Mouse (Mus musculus) C2C12 (cell line): ENCODE data around the gene Rfpl4. TPM values are rescaled to one million over a fixed set of nuclear protein-coding genes. Genes with fewer than 3 reads are reported as not detected.

Source experiments
- H3K27me3 ChIP-seq: one replicate; pipeline ENCODE4 v1.6.1; 2011; ENCODE audit not compliant: control insufficient read depth, insufficient read depth, insufficient read length
- H3K36me3 ChIP-seq: one replicate; pipeline ENCODE4 v1.6.1; 2011; ENCODE audit not compliant: control insufficient read depth, insufficient read depth
- H3K4me3 ChIP-seq: one replicate; pipeline ENCODE4 v1.5.1; 2011; ENCODE audit warnings: mild to moderate bottlenecking, control low read depth; ENCODE audit not compliant: poor library complexity, insufficient read depth, severe bottlenecking
- H3K79me2 ChIP-seq: one replicate; pipeline ENCODE4 v1.6.1; 2011; ENCODE audit not compliant: control insufficient read depth, insufficient read depth
- H3K79me3 ChIP-seq: one replicate; pipeline ENCODE4 v1.6.1; 2011; ENCODE audit warnings: low read depth, control low read depth
- H3ac ChIP-seq: one replicate; pipeline ENCODE3; 2011; ENCODE audit warnings: low read depth; ENCODE audit not compliant: control insufficient read depth, insufficient read length
- CEBPB ChIP-seq: IDR thresholded peaks from one replicate; pipeline ENCODE4 v1.6.1; 2011; ENCODE audit warnings: low read depth, mild to moderate bottlenecking, control low read depth, moderate library complexity
- CTCF ChIP-seq: IDR thresholded peaks from one replicate; pipeline ENCODE4 v1.5.1; 2011; ENCODE audit not compliant: control insufficient read depth, insufficient read depth, insufficient read length
- FOSL1 ChIP-seq: IDR thresholded peaks from one replicate; pipeline ENCODE4 v1.8.0; 2011; ENCODE audit warnings: mild to moderate bottlenecking, low read length; ENCODE audit not compliant: poor library complexity, insufficient read depth, severe bottlenecking
- MAX ChIP-seq: IDR thresholded peaks from one replicate; pipeline ENCODE4 v1.6.1; 2011; ENCODE audit warnings: mild to moderate bottlenecking, control low read depth
- MYOD1 ChIP-seq: IDR thresholded peaks from one replicate; pipeline ENCODE4 v1.6.1; 2011; ENCODE audit warnings: low read depth; ENCODE audit not compliant: control insufficient read depth, insufficient read length
- MYOG ChIP-seq: IDR thresholded peaks from one replicate; pipeline ENCODE4 v1.6.1; 2011; ENCODE audit not compliant: control insufficient read depth, insufficient read length; ENCODE audit errors: extremely low read depth
- USF1 ChIP-seq: IDR thresholded peaks from one replicate; pipeline ENCODE4 v1.6.1; 2011; ENCODE audit warnings: low read depth, mild to moderate bottlenecking, control low read depth, moderate library complexity
- microRNA-seq: library from miRNA; unstranded; fragments of <30 nt; microRNA quantifications from one replicate; pipeline ENCODE4, GENCODE M21; 2019; ENCODE audit warnings: borderline microRNAs expressed
- polyA plus RNA-seq: library from polyadenylated mRNA; unstranded; fragments of >200 nt; fragmentation: generic; extraction: Trizol; gene quantifications from one replicate; pipeline ENCODE4 v1.2.1, GENCODE M21; 2012; ENCODE audit warnings: missing spikeins

Rfpl4 gene
- polyA plus RNA-seq, 1 experiment = not detected

DNA sequence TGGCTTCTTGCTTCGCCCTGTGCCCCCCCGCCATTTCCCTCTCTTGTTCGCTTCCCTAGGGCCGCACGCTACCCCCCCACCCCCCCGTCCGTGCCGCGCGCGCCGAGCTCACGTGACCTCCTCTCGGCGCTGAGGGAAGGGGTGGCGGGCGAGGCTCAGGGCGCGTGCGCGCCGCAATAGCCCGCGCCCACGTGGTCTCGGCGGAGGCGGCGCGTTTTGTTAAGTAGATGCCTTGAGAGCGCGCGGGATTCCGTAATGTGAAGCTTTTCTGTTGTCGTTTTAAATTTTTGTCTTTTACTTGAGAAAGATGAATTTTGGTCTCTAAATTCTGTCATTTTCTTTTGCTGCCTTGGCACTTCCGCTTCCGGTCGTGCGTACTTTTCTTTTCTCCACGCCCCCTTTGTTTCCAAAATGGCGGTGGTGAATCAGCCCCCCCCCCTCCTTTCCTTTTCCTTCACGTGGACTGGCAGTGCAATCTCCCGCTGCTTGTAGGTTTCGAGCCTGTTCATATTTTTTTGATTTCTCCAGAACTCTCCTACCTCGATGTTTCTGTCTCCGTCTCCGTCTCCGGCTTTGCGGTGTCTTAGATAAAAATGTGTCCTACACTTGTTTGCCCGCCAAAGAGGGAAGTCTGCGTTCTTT is 54.3 kb downstream of the Rfpl4 start:
- TF ChIP-seq FOSL1 = no peak
- TF ChIP-seq MAX = no peak
- no peak for TF ChIP-seq CTCF
- TF ChIP-seq MYOD1 = no peak
- peak; percentile 84 for TF ChIP-seq USF1
- H3ac ChIP-seq = peak overlapping the region; percentile 86

DNA sequence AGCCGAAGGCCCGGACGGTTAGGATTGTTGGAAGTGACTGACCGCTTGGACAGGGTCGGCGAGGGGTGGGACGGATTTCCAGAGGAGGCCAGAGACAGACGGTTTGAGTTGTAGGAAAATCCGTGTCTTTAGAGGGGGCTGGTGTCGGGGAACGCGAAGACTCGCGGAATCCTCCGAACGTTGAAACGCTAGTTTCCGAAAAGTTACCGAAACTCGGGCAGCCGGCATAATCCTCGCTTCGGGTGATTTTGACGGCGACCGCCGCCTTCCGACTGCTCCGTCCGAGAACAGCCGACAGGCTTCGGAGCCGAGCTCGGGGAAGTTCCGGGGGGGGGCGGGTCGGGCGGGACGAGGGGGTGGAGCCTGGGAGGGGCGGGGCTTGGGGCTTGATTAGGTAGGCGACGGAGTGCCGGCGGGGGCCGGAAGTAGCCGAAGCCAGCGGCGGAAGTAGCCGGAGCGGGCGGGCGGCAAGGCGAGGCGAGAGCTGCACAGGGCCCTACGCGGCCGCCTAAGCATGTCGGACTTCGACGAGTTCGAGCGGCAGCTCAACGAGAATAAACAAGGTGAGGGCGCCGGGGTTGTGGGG is 54.9 kb downstream of the Rfpl4 start, which contains the start of gene U2af2:
U2af2 (plus strand) TSS at position 370 of the 586 bp plus-strand sequence.
- Histone ChIP-seq H3K4me3 (peak within 1 kb of the TSS; percentile 75), H3ac (peak within 1 kb of the TSS; percentile 93), H3K79me3 (peaks cover 41% of the 10 kb centered on the region), H3K27me3 (peaks cover 3% of the 10 kb centered on the region), H3K36me3 (peaks cover 22% of the 10 kb centered on the region), H3K79me2 (peaks cover 46% of the 10 kb centered on the region)
- TF ChIP-seq CEBPB (no peak), MYOD1 (no peak), MAX (no peak), CTCF (no peak), MYOG (no peak), USF1 (no peak), FOSL1 (no peak)

More for the DNA sequence above, 54.3 kb downstream of the Rfpl4 start:
- Histone ChIP-seq H3K4me3 (peak overlapping the region; percentile 75), H3K79me3 (peaks cover 47% of the 10 kb centered on the region), H3K79me2 (peaks cover 52% of the 10 kb centered on the region), H3K27me3 (no peaks in the 10 kb centered on the region), H3K36me3 (peaks cover 26% of the 10 kb centered on the region)

DNA sequence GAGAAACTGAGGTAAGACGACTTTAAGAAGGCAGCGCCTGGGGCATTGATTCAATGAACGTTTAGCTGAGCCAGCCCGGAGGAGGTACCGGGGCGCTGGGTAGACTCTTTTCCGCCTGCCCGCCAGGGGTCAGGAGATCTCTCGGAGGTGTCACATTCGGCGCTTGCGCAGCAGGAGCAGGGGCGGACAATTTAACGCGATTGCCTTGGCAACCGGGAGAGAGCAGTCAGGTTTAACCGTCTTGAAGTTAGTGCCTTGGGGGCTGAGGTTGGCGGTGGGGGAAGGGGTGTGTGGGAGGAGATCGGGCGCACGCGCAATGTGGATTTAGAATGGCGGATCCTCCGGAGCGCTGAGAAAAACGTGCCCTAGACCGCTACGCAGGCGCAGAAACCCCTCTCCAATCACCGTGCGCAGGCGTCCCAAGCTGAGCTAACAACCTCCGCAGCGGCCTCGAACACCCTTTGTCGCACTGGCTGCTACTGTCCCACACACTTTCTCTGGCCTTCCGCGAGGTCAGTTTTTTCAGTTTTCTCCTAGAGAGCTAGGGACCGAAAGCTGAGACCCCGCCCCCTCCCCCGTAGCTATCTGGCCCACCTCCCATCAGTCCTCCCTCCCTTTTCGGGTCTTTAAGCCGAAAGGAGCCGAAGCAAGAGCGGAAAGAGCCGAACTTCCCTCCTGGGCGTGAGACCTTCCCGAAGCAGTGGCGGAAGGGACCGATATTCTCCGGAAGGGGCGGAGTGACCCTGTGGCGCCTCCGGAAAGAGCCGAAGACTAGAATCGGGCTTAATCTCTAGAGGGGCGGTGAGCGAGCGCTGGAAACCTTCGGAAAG is 55.6 kb downstream of the Rfpl4 start:
- H3K4me3 ChIP-seq = peak overlapping the region; percentile 75
- peaks cover 14% of the 10 kb centered on the region for H3K36me3 ChIP-seq
- H3K79me3 ChIP-seq = peaks cover 34% of the 10 kb centered on the region
- peaks cover 39% of the 10 kb centered on the region for H3K79me2 ChIP-seq
- peak overlapping the region; percentile 93 for H3ac ChIP-seq
- peaks cover 7% of the 10 kb centered on the region for H3K27me3 ChIP-seq
- TF ChIP-seq FOSL1 (no peak), CTCF (peak; percentile 18)

DNA sequence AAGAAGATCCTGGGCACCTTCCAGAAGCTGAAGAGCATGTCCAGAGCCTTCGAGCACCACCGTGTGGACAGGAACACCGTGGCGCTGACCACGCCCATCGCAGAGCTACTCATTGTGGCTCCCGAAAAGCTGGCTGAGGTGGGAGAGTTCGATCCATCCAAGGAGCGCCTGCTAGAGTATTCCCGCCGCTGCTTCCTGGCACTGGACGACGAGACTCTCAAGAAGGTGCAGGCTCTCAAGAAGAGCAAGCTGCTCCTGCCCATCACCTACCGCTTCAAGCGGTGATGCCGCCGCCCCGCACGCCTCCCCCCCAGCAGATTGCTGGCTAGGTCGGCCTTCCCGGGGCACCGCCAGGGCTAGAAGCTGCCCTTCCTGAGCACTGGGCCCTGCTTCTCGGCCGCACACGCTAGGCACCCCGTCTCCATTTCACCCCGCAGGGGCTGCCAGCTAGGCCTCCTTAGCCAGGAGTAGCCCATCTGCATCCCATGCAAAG is 56.5 kb downstream of the Rfpl4 start:
- H3ac ChIP-seq = peak overlapping the region; percentile 94
- H3K79me3 ChIP-seq = peaks cover 25% of the 10 kb centered on the region
- peaks cover 7% of the 10 kb centered on the region for H3K36me3 ChIP-seq
- H3K4me3 ChIP-seq = peak overlapping the region; percentile 75
- TF ChIP-seq MYOG = no peak
- TF ChIP-seq USF1 = no peak
- TF ChIP-seq CEBPB = no peak
- TF ChIP-seq MYOD1 = no peak
- no peak for TF ChIP-seq FOSL1
- peak; percentile 86 for TF ChIP-seq CTCF
- peak; percentile 64 for TF ChIP-seq MAX
- H3K79me2 ChIP-seq = peaks cover 30% of the 10 kb centered on the region
- peaks cover 11% of the 10 kb centered on the region for H3K27me3 ChIP-seq

Small RNAs within 50 kb of the gene (microRNA-seq; reads per million reads assigned to microRNA genes)
- gene Gm26217 = not detected

Other genes with a start within 250 kb of the Rfpl4 start
- 0.32 TPM for gene Isoc2b, start 246.7 kb downstream of the Rfpl4 start, polyA plus RNA-seq
- 3.7 TPM for gene Isoc2a, start 239.8 kb downstream of the Rfpl4 start, polyA plus RNA-seq
- gene Gm36210, start 210.4 kb downstream of the Rfpl4 start, polyA plus RNA-seq = not detected
- 9.0 TPM for gene Zfp628, start 201.7 kb downstream of the Rfpl4 start, polyA plus RNA-seq
- 2.7 TPM for gene Nat14, start 194.9 kb downstream of the Rfpl4 start, polyA plus RNA-seq
- gene Ssc5d, start 191.2 kb downstream of the Rfpl4 start, polyA plus RNA-seq = 3.7 TPM
- gene Sbk2, start 152.5 kb downstream of the Rfpl4 start, polyA plus RNA-seq = 0.06 TPM
- gene Sbk3, start 145.8 kb downstream of the Rfpl4 start, polyA plus RNA-seq = 0.02 TPM
- 10.1 TPM for gene Zfp579, start 120.8 kb downstream of the Rfpl4 start, polyA plus RNA-seq
- gene Zfp524, start 102.5 kb downstream of the Rfpl4 start, polyA plus RNA-seq = 12.9 TPM
- gene Fiz1, start 102.3 kb downstream of the Rfpl4 start, polyA plus RNA-seq = 30.6 TPM
- not detected for gene Gm44973, start 101.5 kb downstream of the Rfpl4 start, polyA plus RNA-seq
- gene Zfp865, start 96.6 kb downstream of the Rfpl4 start, polyA plus RNA-seq = 16.5 TPM
- 0.34 TPM for gene Ccdc106, start 96.4 kb downstream of the Rfpl4 start, polyA plus RNA-seq
- not detected for gene 4632433K11Rik, start 82.8 kb downstream of the Rfpl4 start, polyA plus RNA-seq
- 1.5 TPM for gene Zfp784, start 78.5 kb downstream of the Rfpl4 start, polyA plus RNA-seq
- gene Zfp580, start 65.4 kb downstream of the Rfpl4 start, polyA plus RNA-seq = 13.7 TPM
- gene U2af2, start 54.8 kb downstream of the Rfpl4 start, polyA plus RNA-seq = 333 TPM
- 102 TPM for gene Epn1, start 36.7 kb downstream of the Rfpl4 start, polyA plus RNA-seq
- gene Rasl2-9, start 9.0 kb upstream of the Rfpl4 start, polyA plus RNA-seq = 0.05 TPM
- not detected for gene Vmn1r55, start 32.7 kb upstream of the Rfpl4 start, polyA plus RNA-seq
- not detected for gene Vmn1r56, start 79.8 kb upstream of the Rfpl4 start, polyA plus RNA-seq
- not detected for gene Vmn1r57, start 101.5 kb upstream of the Rfpl4 start, polyA plus RNA-seq
- gene Gm5065, start 233.6 kb upstream of the Rfpl4 start, polyA plus RNA-seq = not detected
- gene Nlrp2, start 234.1 kb upstream of the Rfpl4 start, polyA plus RNA-seq = not detected